Comparison of ENCODE assay signal across 23 mouse cellular contexts in genomic region chr12:13315081-13315480, GRCm38 (mm10). TPM values are rescaled to one million over a fixed set of nuclear protein-coding genes. Genes with fewer than 3 reads are reported as not detected.
DNase-seq lines count a peak whose midpoint lies in the region; ATAC-seq and TF ChIP-seq lines count a peak whose summit lies in the region.
"Had no signal": no experiment of that assay in that cellular context is flagged by ENCODE, and none has a peak within 500 bp of the region (broad histone marks: within the 10 kb centered on the region; RNA-seq: fewer than 3 reads in every experiment).

No protein-coding gene starts in this region.

- H3K9ac ChIP-seq in forebrain, postnatal 0 days = no peak overlapping the region
- H3K9ac ChIP-seq: embryonic facial prominence, embryonic 12.5 days; forebrain, embryonic 12.5 days had no signal

- H3K36me3 ChIP-seq in forebrain, postnatal 0 days (ENCODE audit: insufficient read depth) = peaks cover 5% of the 10 kb centered on the region; the same call in 1 of the 2 replicates
- H3K36me3 ChIP-seq in forebrain, embryonic 10.5 days (replicated peaks) = peaks cover 17% of the 10 kb centered on the region

- WGBS in forebrain, postnatal 0 days = 73% methylated on average over 1 of the region's 1 CpGs
- WGBS in forebrain, embryonic 10.5 days = 87% methylated on average over 1 of the region's 1 CpGs

- H3K9me3 ChIP-seq in forebrain, postnatal 0 days (ENCODE audit: low read length) = no peaks in the 10 kb centered on the region
- H3K9me3 ChIP-seq in forebrain, embryonic 10.5 days = no peaks in the 10 kb centered on the region
- H3K9me3 ChIP-seq: embryonic facial prominence, embryonic 10.5 days; embryonic facial prominence, embryonic 12.5 days; forebrain, embryonic 12.5 days; G1E had no signal

- H3K4me3 ChIP-seq in forebrain, postnatal 0 days (ENCODE audit: low read depth, low read length) = no peak overlapping the region
- no peak overlapping the region for H3K4me3 ChIP-seq in forebrain, embryonic 10.5 days
- no peak overlapping the region for H3K4me3 ChIP-seq in layer of hippocampus, adult 2 months
- H3K4me3 ChIP-seq: embryonic facial prominence, embryonic 10.5 days; embryonic facial prominence, embryonic 12.5 days; forebrain, embryonic 12.5 days had no signal

- H3K4me2 ChIP-seq in forebrain, postnatal 0 days (ENCODE audit: low read depth) = no peak overlapping the region
- H3K4me2 ChIP-seq: embryonic facial prominence, embryonic 12.5 days; forebrain, embryonic 12.5 days had no signal

- DNase-seq in forebrain, postnatal 0 days = peak; percentile 23
- no peak for DNase-seq in forebrain, embryonic 10.5 days (ENCODE audit: extremely low spot score, low spot score)
- DNase-seq in layer of hippocampus, adult 2 months (ENCODE audit: low spot score in 2 of 2) = peak; percentile 25 to 40
- DNase-seq in layer of hippocampus, postnatal 10 days (ENCODE audit: low spot score in 2 of 2) = no peak
- peak; percentile 45 for DNase-seq in brain, adult 2 months (ENCODE audit: low read depth, low spot score)
- DNase-seq: adrenal gland, adult 8-10 months; adrenal gland, postnatal 14 days; adrenal gland, postnatal 36 days; B cell, adult 2 months; cerebellum, adult 11 months; cerebellum, adult 18-20 months; cerebellum, adult 8-10 months; cerebellum, postnatal 10 days; cerebellum, postnatal 25 days had no signal

- H3K27ac ChIP-seq in forebrain, postnatal 0 days (ENCODE audit: low read depth, low read length) = no peak overlapping the region
- no peak overlapping the region for H3K27ac ChIP-seq in forebrain, embryonic 10.5 days
- peak overlapping the region; percentile 32; the same call in 1 of the 2 replicates for H3K27ac ChIP-seq in layer of hippocampus, adult 2 months
- H3K27ac ChIP-seq: embryonic facial prominence, embryonic 10.5 days; embryonic facial prominence, embryonic 12.5 days; forebrain, embryonic 12.5 days had no signal

- TF ChIP-seq CTCF in forebrain, postnatal 0 days (IDR thresholded peaks at IDR 0.05; ENCODE audit: low read depth) = no peak
- TF ChIP-seq CTCF in layer of hippocampus, adult 2 months (conservative IDR thresholded peaks at IDR 0.05) = no peak

- ATAC-seq in forebrain, postnatal 0 days = no peak
- ATAC-seq: activated CD4-positive, CD25-positive, alpha-beta regulatory T cell, adult 4 months; CD4-positive, CD25-positive, alpha-beta regulatory T cell, adult 4 months; forebrain, embryonic 14.5 days; Patski had no signal

- no peaks in the 10 kb centered on the region for H3K4me1 ChIP-seq in forebrain, postnatal 0 days (ENCODE audit: insufficient read depth)
- no peaks in the 10 kb centered on the region for H3K4me1 ChIP-seq in forebrain, embryonic 10.5 days
- H3K4me1 ChIP-seq: embryonic facial prominence, embryonic 10.5 days; embryonic facial prominence, embryonic 12.5 days; forebrain, embryonic 12.5 days had no signal

- no peaks in the 10 kb centered on the region for H3K27me3 ChIP-seq in forebrain, postnatal 0 days (ENCODE audit: insufficient read depth, low read length)
- H3K27me3 ChIP-seq in forebrain, embryonic 10.5 days (ENCODE audit: poor library complexity, severe bottlenecking) = no peaks in the 10 kb centered on the region
- H3K27me3 ChIP-seq: CH12.LX; embryonic facial prominence, embryonic 12.5 days; forebrain, embryonic 12.5 days; Patski had no signal

RNA-seq across cellular contexts. Expression of gene Nbas, which starts 46.1 kb away (rescaled TPM):
- total RNA-seq in forebrain, postnatal 0 days (2014; rRNA removed) = 26.7 and 32.2 TPM in 2 replicates
- polyA plus RNA-seq in forebrain, postnatal 0 days (2015; fragmentation: Nextera tagmentation; extraction: Ambion mirVana) = 6.3 and 9.8 TPM in 2 replicates
- polyA plus RNA-seq in forebrain, embryonic 10.5 days (2016; fragmentation: Nextera tagmentation; extraction: Ambion mirVana) = 13.4 and 14.8 TPM in 2 replicates
- total RNA-seq in layer of hippocampus, adult 2 months (2021) = 10 to 100 TPM; 34.5 to 36.8 TPM
- 10 to 100 TPM; 29.7 to 33.6 TPM for total RNA-seq in layer of hippocampus, postnatal 10 days (2021)

Comparison
In these comparisons a context has a peak if more than half of its experiments do, and no peak if none do; other contexts are left out.
1. DNase-seq: peak in forebrain, postnatal 0 days (single experiment), layer of hippocampus, adult 2 months (2 of 2) and brain, adult 2 months (single experiment); none in forebrain, embryonic 10.5 days (single experiment) and layer of hippocampus, postnatal 10 days (0 of 2).